Mouse (Mus musculus): ENCODE results near the gene Cyp4f16.

DNA sequence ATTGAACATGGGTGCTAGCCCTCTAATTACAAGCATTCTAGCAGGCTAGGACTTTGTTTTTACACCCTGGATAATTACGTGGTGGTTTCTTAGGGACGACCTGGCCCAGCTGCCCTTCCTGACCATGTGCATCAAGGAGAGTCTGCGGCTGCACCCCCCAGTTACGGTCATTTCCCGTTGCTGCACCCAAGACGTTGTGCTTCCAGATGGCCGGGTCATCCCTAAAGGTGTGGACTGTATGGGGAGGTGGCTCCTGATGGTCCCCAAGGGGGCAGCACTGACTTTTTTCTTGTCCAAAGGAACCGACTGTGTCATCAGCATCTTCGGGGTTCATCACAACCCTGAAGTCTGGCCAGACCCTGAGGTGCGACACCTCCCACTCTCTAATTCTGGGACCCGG lies 8.6 kb upstream of the Cyp4f16 start:
- TF ChIP-seq CTCF (IDR thresholded peaks at IDR 0.05; ENCODE audit: borderline replicate concordance, control insufficient read depth, extremely low read depth, insufficient read depth, low read length, poor library complexity) = no peak
- TF ChIP-seq POLR2A (IDR thresholded peaks at IDR 0.05; ENCODE audit: control insufficient read depth, extremely low read depth, insufficient read depth, low read length, poor library complexity) = no peak
